Mouse (Mus musculus) testis, adult 2 months (tissue): ENCODE data around the gene Gimap5. TPM values are rescaled to one million over a fixed set of nuclear protein-coding genes. Genes with fewer than 3 reads are reported as not detected.

Experiments
- H3K27ac ChIP-seq: fragments of 200-500 bp; 2 replicates; pipeline ENCODE4 v1.5.1; 2012; ENCODE audit warnings: low read depth, low read length; ENCODE audit not compliant: control insufficient read depth, insufficient read depth
- H3K27me3 ChIP-seq: fragments of 200-500 bp; 2 replicates; pipeline ENCODE4 v1.6.1; 2012; ENCODE audit warnings: mild to moderate bottlenecking, low read length, moderate library complexity; ENCODE audit not compliant: control insufficient read depth, insufficient read depth
- H3K36me3 ChIP-seq: fragments of 200-500 bp; 2 replicates; pipeline ENCODE4 v1.6.1; 2012; ENCODE audit warnings: mild to moderate bottlenecking, low read length; ENCODE audit not compliant: control insufficient read depth, insufficient read depth
- H3K4me1 ChIP-seq: fragments of 200-500 bp; 2 replicates; pipeline ENCODE4 v1.6.1; 2012; ENCODE audit warnings: low read length; ENCODE audit not compliant: control insufficient read depth, insufficient read depth
- H3K4me3 ChIP-seq: fragments of 200-500 bp; 2 replicates; pipeline ENCODE4 v1.5.1; 2012; ENCODE audit warnings: low read depth, mild to moderate bottlenecking, low read length, moderate library complexity, mixed read lengths; ENCODE audit not compliant: control insufficient read depth
- CTCF ChIP-seq: fragments of 200-500 bp; IDR thresholded peaks from 2 replicates; pipeline ENCODE4 v1.5.1; 2012; ENCODE audit warnings: low read depth, mild to moderate bottlenecking, inconsistent platforms, low read length, moderate library complexity; ENCODE audit not compliant: control insufficient read depth, insufficient read depth, insufficient replicate concordance
- POLR2A ChIP-seq: fragments of 200-500 bp; IDR thresholded peaks from 2 replicates; pipeline ENCODE4 v1.6.1; 2012; ENCODE audit warnings: low read depth, mild to moderate bottlenecking, inconsistent platforms, low read length, moderate library complexity; ENCODE audit not compliant: control insufficient read depth
- polyA plus RNA-seq: library from polyadenylated mRNA; depleted of rRNA; stranded (reverse); fragments of >200 nt; gene quantifications from 2 replicates; pipeline ENCODE4 v1.2.3, GENCODE M21; 2012

Gimap5 gene
- polyA plus RNA-seq, 1 experiment, result 0.30 TPM

GRCm38 (mm10) chr6:48702146-48702545 is 43.9 kb upstream of the Gimap5 start:
- no peaks in the 10 kb centered on the region for H3K27me3 ChIP-seq
- no peaks in the 10 kb centered on the region for H3K36me3 ChIP-seq
- no peak overlapping the region for H3K27ac ChIP-seq
- TF ChIP-seq POLR2A, result no peak
- TF ChIP-seq CTCF, result no peak
- no peak overlapping the region for H3K4me3 ChIP-seq
- H3K4me1 ChIP-seq, result no peaks in the 10 kb centered on the region

- Histone ChIP-seq H3K27ac (no peak overlapping the region), H3K4me1 (no peaks in the 10 kb centered on the region), H3K4me3 (no peak overlapping the region), H3K36me3 (no peaks in the 10 kb centered on the region), H3K27me3 (no peaks in the 10 kb centered on the region)
- TF ChIP-seq POLR2A (no peak), CTCF (no peak)
Measured at GRCm38 (mm10) chr6:48702601-48703000, 43.4 kb upstream of the Gimap5 start.

- H3K4me1 ChIP-seq, result no peaks in the 10 kb centered on the region
- H3K27me3 ChIP-seq, result no peaks in the 10 kb centered on the region
- no peaks in the 10 kb centered on the region for H3K36me3 ChIP-seq
- no peak overlapping the region for H3K27ac ChIP-seq
- H3K4me3 ChIP-seq, result no peak overlapping the region
- TF ChIP-seq CTCF (no peak), POLR2A (no peak)
Measured at GRCm38 (mm10) chr6:48704146-48704545, 41.9 kb upstream of the Gimap5 start.

GRCm38 (mm10) chr6:48706130-48706529 is 39.9 kb upstream of the Gimap5 start:
- TF ChIP-seq CTCF (no peak), POLR2A (no peak)
- no peaks in the 10 kb centered on the region for H3K4me1 ChIP-seq
- no peak overlapping the region for H3K4me3 ChIP-seq
- H3K27me3 ChIP-seq, result no peaks in the 10 kb centered on the region
- no peaks in the 10 kb centered on the region for H3K36me3 ChIP-seq
- no peak overlapping the region for H3K27ac ChIP-seq

- no peak within 1 kb of the TSS for H3K27ac ChIP-seq
- H3K36me3 ChIP-seq, result no peaks in the 10 kb centered on the region
- H3K4me3 ChIP-seq, result no peak within 1 kb of the TSS
- H3K27me3 ChIP-seq, result no peaks in the 10 kb centered on the region
- H3K4me1 ChIP-seq, result no peaks in the 10 kb centered on the region
- no peak for TF ChIP-seq POLR2A
- no peak for TF ChIP-seq CTCF
Measured at GRCm38 (mm10) chr6:48718455-48718854, 27.5 kb upstream of the Gimap5 start, which contains the start of the genes Gm28053 and Gimap7. TSS of gene Gm28053 (plus strand) at chr6:48718607. TSS of gene Gimap7 (plus strand) at chr6:48718621.

- Histone ChIP-seq H3K27ac (no peak overlapping the region), H3K4me3 (no peak overlapping the region), H3K36me3 (no peaks in the 10 kb centered on the region), H3K27me3 (no peaks in the 10 kb centered on the region), H3K4me1 (no peaks in the 10 kb centered on the region)
- TF ChIP-seq POLR2A, result no peak
- no peak for TF ChIP-seq CTCF
Measured at GRCm38 (mm10) chr6:48720326-48720725, 25.7 kb upstream of the Gimap5 start.

GRCm38 (mm10) chr6:48723468-48723867 is 22.5 kb upstream of the Gimap5 start:
- Histone ChIP-seq H3K27me3 (no peaks in the 10 kb centered on the region), H3K36me3 (no peaks in the 10 kb centered on the region), H3K27ac (no peak overlapping the region), H3K4me3 (no peak overlapping the region), H3K4me1 (peaks cover 7% of the 10 kb centered on the region; the same call in 1 of the 2 replicates)
- TF ChIP-seq CTCF, result no peak
- TF ChIP-seq POLR2A, result no peak

- no peaks in the 10 kb centered on the region for H3K36me3 ChIP-seq
- H3K27ac ChIP-seq, result no peak overlapping the region
- peaks cover 10% of the 10 kb centered on the region; the same call in 1 of the 2 replicates for H3K4me1 ChIP-seq
- H3K4me3 ChIP-seq, result no peak overlapping the region
- no peaks in the 10 kb centered on the region for H3K27me3 ChIP-seq
- TF ChIP-seq POLR2A (no peak), CTCF (no peak)
Measured at GRCm38 (mm10) chr6:48725476-48725875, 20.5 kb upstream of the Gimap5 start.
